Mouse (Mus musculus): ENCODE data around the gene Immp2l.

Gene Immp2l

GRCm38 (mm10) chr12:41520326-41520725 is 496.4 kb downstream of the Immp2l start:
- in situ Hi-C loops (cut with MboI, MseI): no loop called here

- in situ Hi-C loops (cut with MboI, MseI): no loop called here
Observed at GRCm38 (mm10) chr12:41521671-41522070, 497.8 kb downstream of the Immp2l start.

GRCm38 (mm10) chr12:41526688-41527087 is 502.8 kb downstream of the Immp2l start:
- in situ Hi-C loops (cut with MboI, MseI): no loop called here

DNA sequence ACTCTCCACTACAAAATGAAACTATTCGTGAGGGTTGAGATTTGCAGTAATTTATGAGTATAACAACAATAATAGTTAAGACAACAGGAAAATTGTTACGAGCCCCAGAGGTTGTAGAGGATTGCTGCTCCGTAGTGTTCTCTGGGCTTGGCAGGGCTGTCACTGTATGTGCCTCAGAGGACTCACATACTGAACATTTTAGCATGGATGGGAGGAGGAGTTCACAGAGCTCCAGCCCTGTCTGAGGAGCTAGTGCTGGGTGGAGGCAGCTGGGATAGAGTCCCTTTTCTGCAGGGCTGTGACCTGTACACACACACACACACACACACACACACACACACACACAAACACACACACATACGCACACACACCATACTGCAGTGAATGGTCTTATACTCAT is 504.5 kb downstream of the Immp2l start:
- in situ Hi-C loops (cut with MboI, MseI): no loop called here

DNA sequence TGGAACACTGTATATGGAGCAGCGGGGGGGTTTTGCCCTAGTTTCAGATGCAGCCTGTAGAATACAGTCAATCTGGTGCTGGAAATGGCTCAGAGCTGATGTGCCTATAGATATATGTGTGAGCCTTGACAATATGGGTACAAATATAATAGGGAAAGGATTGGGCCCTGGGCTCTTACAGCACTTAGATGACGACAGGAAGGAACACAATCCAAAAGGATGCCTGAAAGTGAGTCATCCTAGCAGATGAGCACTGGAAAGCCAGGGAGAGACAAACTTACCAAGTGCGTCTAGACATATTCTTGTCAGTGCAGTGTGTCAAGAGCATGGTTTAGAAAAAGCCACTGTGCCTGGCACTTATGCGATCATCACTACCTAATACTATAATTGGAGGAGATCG is 516.1 kb downstream of the Immp2l start:
- in situ Hi-C loops (cut with MboI, MseI): no loop called here

GRCm38 (mm10) chr12:41551578-41551977 is 527.7 kb downstream of the Immp2l start:
- in situ Hi-C loops (cut with MboI, MseI): no loop called here

- in situ Hi-C loops (cut with MboI, MseI): no loop called here
Observed at GRCm38 (mm10) chr12:41557832-41558231, 533.9 kb downstream of the Immp2l start.

GRCm38 (mm10) chr12:41558956-41559735 is 535.3 kb downstream of the Immp2l start:
- in situ Hi-C loops (cut with MboI, MseI): no loop called here

- in situ Hi-C loops (cut with MboI, MseI): no loop called here
Observed at GRCm38 (mm10) chr12:41565540-41566432, 541.9 kb downstream of the Immp2l start.

GRCm38 (mm10) chr12:41566433-41566794 is 542.5 kb downstream of the Immp2l start:
- in situ Hi-C loops (cut with MboI, MseI): no loop called here

DNA sequence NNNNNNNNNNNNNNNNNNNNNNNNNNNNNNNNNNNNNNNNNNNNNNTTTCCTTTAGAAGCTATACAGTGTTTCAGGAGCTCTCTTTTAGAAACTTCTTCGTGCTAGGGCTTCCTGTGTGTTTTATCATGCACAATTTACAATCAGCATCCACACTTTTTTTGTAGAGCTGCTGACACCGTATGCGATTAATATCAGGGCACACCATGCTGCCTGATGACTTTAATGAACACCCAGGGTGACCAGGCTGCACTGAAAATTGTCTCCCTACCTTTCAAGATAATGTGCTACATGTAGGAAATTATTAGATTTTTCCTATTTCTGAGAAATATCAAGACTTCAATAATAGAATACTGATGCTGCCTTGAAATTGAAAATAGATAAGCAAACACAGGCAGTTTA is 549.9 kb downstream of the Immp2l start:
- in situ Hi-C loops (cut with MboI, MseI): no loop called here

DNA sequence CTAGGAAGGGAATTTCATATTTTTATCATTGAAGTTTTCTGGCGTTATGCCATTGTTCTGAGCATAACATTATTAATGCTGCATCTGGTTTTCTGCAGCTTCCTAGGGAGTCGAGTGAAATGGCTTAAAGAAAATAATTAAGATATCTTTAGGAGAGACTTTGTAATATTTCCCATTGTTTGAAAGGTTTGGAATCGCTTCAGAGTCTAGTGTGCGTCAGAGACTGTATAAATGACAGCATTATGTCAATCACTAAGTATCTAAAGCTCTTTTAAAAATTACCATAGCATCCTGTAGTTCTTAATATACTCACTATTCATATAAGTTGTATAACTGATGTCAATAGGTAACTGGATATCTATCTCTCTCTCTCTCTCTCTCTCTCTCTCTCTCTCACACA is 551.3 kb downstream of the Immp2l start:
- in situ Hi-C loops (cut with MboI, MseI): no loop called here

DNA sequence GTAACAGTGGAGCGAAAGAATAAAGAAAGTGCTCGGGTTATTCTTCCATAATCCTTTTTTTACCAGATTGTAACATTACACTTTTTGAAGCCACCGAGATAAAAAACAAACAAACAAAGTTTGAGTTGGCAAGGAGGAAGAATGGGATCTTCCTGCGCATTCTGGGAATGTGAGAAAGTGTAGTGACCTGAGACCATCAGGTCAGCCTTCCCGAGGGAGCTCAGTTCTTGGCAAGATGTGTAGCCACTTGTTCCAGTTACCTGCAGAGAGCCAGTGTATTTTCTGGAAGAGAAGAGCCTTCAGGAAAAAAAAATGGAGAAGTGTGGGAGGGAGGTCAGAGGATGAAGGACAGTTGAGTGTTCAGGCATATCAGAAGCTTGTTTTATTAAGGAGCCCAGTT is 569.5 kb downstream of the Immp2l start:
- in situ Hi-C loops (cut with MboI, MseI): no loop called here

- in situ Hi-C loops (cut with MboI, MseI): no loop called here
Observed at GRCm38 (mm10) chr12:41594037-41594436, 570.1 kb downstream of the Immp2l start.

GRCm38 (mm10) chr12:41615271-41615670 is 591.4 kb downstream of the Immp2l start:
- in situ Hi-C loops (cut with MboI, MseI): no loop called here

DNA sequence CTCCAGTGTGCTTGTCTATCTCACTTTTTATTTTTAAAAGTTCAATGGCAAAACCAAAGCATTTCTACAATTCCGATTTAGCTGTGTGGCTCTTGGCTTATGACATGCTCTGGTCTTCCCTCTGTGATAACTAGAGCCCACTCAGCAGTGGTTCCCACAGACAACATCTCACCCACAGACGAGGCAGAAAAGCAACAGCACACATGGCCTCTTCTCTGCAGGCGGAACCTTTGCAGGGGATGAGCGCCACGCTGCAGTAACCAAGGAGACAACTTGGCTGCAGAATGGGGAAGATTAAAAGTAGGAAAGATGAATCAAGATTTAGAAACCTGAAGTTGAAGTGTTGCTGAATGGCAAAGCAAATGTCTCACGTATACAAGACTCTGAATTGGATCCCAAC is 597.5 kb downstream of the Immp2l start:
- in situ Hi-C loops (cut with MboI, MseI): no loop called here

- in situ Hi-C loops (cut with MboI, MseI): loop anchor here (10.0 kb wide), 1 partner anchor 1038 kb away; no protein-coding TSS in a partner anchor
Observed at GRCm38 (mm10) chr12:41643262-41643661, 619.4 kb downstream of the Immp2l start.

DNA sequence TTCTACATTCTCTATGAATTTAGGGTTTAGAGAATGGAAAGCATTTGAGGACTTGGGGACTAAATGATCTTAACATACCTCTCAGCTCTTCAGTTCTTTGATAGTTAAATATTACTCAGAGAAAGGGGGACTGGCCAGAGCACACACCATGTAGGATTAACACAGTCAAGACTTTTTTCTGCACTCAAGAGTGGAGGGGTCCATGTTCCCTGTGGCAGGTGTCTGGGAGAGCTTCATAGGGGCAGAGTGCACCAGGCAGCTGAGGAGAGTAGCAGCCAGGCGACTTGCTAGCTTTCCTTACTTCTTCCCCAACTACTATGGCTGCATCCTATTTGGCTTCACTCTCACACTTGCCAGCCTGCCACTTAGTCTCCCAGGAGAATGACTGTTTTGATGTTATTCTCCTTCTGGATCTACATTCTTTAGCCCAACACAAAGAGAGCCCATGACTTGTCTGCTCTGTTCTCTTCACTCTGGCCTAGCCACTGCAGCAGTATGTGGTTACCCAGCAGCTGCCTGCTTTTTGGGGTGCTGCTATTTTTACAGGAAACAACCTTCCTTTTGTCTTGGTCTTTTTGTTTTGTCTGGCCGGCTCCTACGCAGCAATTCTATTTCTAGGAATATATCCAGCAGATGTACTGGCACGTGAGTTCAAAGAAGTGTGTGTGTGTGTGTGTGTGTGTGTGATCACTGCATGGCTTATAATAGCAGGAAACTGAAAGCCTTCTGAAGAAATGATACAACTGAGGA is 621.1 kb downstream of the Immp2l start:
- in situ Hi-C loops (cut with MboI, MseI): loop anchor here (10.0 kb wide), 1 partner anchor 1040 kb away; no protein-coding TSS in a partner anchor

- in situ Hi-C loops (cut with MboI, MseI): loop anchor here (10.0 kb wide), 1 partner anchor 1042 kb away; no protein-coding TSS in a partner anchor
Observed at GRCm38 (mm10) chr12:41646956-41647575, 623.2 kb downstream of the Immp2l start.

DNA sequence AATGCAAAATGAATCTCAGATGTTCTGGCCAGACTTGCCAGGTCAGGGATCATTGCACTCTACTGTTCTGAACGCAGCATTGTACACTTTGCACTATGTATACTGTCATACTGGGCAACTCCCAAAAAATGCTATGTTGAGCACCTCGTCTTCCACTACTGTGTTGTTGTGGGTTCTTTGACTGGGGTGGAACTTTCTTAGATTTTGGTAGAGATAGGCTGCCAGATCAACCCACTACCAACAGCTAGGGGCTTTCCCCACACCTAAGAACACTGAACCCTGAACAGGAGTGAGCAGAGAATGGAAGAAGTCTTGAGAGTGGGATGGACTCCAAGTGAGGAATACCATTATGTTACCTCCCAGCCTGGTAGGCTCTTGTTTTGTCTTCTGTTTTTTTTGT is 623.8 kb downstream of the Immp2l start:
- in situ Hi-C loops (cut with MboI, MseI): loop anchor here (10.0 kb wide), 1 partner anchor 1043 kb away; no protein-coding TSS in a partner anchor

- in situ Hi-C loops (cut with MboI, MseI): loop anchor here (10.0 kb wide), 1 partner anchor 1045 kb away; no protein-coding TSS in a partner anchor
Observed at GRCm38 (mm10) chr12:41649826-41650541, 626.1 kb downstream of the Immp2l start.

Data from regulatory T cell (primary cell).